Mouse (Mus musculus) lung, adult 2 months (tissue): ENCODE results near the gene Macrod2.

ENCODE experiments used
- CTCF ChIP-seq: fragments of 200-500 bp; IDR thresholded peaks from 2 replicates; pipeline ENCODE4 v1.5.1; 2011; ENCODE audit warnings: mild to moderate bottlenecking, low read length, control low read depth; ENCODE audit not compliant: insufficient read depth
- POLR2A ChIP-seq: fragments of 200-500 bp; IDR thresholded peaks from 2 replicates; pipeline ENCODE4 v1.6.1; 2011; ENCODE audit warnings: low read depth, mild to moderate bottlenecking, control low read depth, low read length, borderline replicate concordance; ENCODE audit errors: extremely low read depth

DNA sequence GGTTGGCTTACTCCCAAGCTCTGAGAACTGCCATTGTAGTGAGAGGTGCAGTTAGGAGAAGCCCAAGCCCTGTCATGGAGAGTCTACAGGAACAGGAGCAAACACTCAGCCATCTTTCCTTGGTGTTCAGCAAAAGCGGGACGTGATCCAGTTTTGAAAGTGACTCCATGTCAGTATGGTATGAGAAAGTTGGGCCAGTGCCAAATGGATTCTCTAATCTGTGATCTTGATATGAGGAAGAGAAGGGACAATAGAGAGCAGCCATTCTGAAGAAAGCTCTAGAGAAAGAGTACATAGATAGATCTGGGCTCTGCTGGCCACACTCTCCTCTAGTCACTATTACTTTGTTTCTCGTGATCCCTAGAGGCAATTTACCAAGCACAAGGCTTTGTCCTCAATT, 2006.2 kb downstream of the Macrod2 start:
- no peak for TF ChIP-seq POLR2A
- TF ChIP-seq CTCF: no peak
